Mouse (Mus musculus) embryonic facial prominence, embryonic 14.5 days (tissue): Measurements from ENCODE around the gene Gm8926. TPM values are rescaled to one million over a fixed set of nuclear protein-coding genes. Genes with fewer than 3 reads are reported as not detected.
"Not testable (repeated sequence)": the region's sequence is repeated elsewhere in the genome, so short reads cannot be mapped to it uniquely, and the experiment has no call there.

Experiments used
- ATAC-seq: fragments of 200-750 bp; cut with Nextera tagmentation; 2 replicates; pipeline ENCODE4 v1.8.0; 2017; ENCODE audit warnings: low read depth, moderate number of reproducible peaks, moderate TSS enrichment
- DNase-seq: peaks from one replicate; pipeline ENCODE4 v3.0.0-alpha.2; 2015; ENCODE audit warnings: low spot score
- H3K27ac ChIP-seq: fragments of 300-500 bp; sonication (generic); replicated peaks from 2 replicates; pipeline ENCODE4 v1.5.1; 2014; ENCODE audit warnings: low read depth, mild to moderate bottlenecking, low read length, moderate library complexity
- H3K27me3 ChIP-seq: fragments of 300-500 bp; sonication (generic); replicated peaks from 2 replicates; pipeline ENCODE4 v1.6.1; 2014; ENCODE audit warnings: low read length; ENCODE audit not compliant: control insufficient read depth, insufficient read depth
- H3K36me3 ChIP-seq: fragments of 300-500 bp; sonication (generic); 2 replicates; pipeline ENCODE4 v1.6.1; 2014; ENCODE audit warnings: low read length, mixed read lengths; ENCODE audit not compliant: control insufficient read depth, insufficient read depth
- H3K4me1 ChIP-seq: fragments of 300-500 bp; sonication (generic); 2 replicates; pipeline ENCODE4 v1.6.1; 2014; ENCODE audit warnings: antibody characterized with exemption, low read length; ENCODE audit not compliant: control insufficient read depth, insufficient read depth
- H3K4me2 ChIP-seq: fragments of 300-500 bp; sonication (generic); 2 replicates; pipeline ENCODE4 v1.6.1; 2014; ENCODE audit warnings: low read depth, mild to moderate bottlenecking, low read length, moderate library complexity, mixed read lengths
- H3K4me3 ChIP-seq: fragments of 300-500 bp; sonication (generic); 2 replicates; pipeline ENCODE4 v1.5.1; 2014; ENCODE audit warnings: low read depth, mild to moderate bottlenecking, low read length
- H3K9ac ChIP-seq: fragments of 300-500 bp; sonication (generic); 2 replicates; pipeline ENCODE4 v1.6.1; 2014; ENCODE audit warnings: low read depth, mild to moderate bottlenecking, low read length, moderate library complexity, mixed read lengths
- H3K9me3 ChIP-seq: fragments of 300-500 bp; sonication (generic); 2 replicates; pipeline ENCODE4 v1.6.1; 2016; ENCODE audit warnings: low read length; ENCODE audit not compliant: control insufficient read depth
- WGBS: fragments of 180-500 bp; shearing (Covaris S2); extraction: QIAGEN DNeasy Blood & Tissue Kit; methylation state at CpG from one replicate; pipeline ENCODE4 v1.1.7; 2014; 5-methylcytosine and 5-hydroxymethylcytosine counted together
- polyA plus RNA-seq: library from polyadenylated mRNA; unstranded; fragments of >200 nt; fragmentation: Nextera tagmentation; extraction: Ambion mirVana; gene quantifications from 2 replicates; pipeline ENCODE4 v1.2.1, GENCODE M21; 2014

Gm8926 gene
- polyA plus RNA-seq, result not detected in 2 replicates

DNA sequence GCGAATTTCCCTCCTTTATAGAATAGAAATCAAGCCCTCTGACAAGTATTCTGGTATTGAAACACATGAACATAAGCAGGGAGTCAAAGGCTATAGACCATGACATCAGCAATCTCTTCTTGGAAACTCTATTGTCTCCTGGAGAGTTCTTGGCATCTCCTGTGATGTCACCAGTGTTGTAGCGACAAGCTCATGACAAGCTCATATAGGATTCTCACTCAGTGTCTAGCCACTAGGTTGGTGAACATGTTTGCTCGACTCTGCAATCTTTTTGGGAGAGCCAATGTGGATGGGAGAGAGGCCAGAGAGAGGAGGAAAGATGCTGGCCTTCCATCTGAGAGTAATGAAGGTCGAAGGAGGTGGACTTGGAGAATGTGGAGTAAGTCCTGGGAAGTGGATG is at the start of gene Gm8926:
TSS of gene Gm8926 (plus strand) at position 301 of the 400 bp plus-strand sequence.
- H3K27me3 ChIP-seq, H3K36me3 ChIP-seq, H3K4me3 ChIP-seq, H3K9me3 ChIP-seq, DNase-seq, H3K4me1 ChIP-seq, ATAC-seq, H3K9ac ChIP-seq, H3K27ac ChIP-seq, H3K4me2 ChIP-seq: not testable (repeated sequence)
- WGBS, result 75% methylated on average over 1 of the region's 4 CpGs

Other genes with a start within 250 kb of the Gm8926 start
- not detected in 2 replicates for gene Gm6460, start 175.6 kb upstream of the Gm8926 start, polyA plus RNA-seq
- gene Gm8922, start 88.6 kb upstream of the Gm8926 start, polyA plus RNA-seq, result not detected in 2 replicates
- 0.18 TPM in 1 of 2 replicates, not detected in the other for gene Gm6465, start 75.0 kb downstream of the Gm8926 start, polyA plus RNA-seq
- not detected in 2 replicates for gene 4933402N22Rik, start 147.5 kb downstream of the Gm8926 start, polyA plus RNA-seq